Mouse (Mus musculus) monocyte, adult 59 days (primary cell): ENCODE results near the gene Zfp266. TPM values are rescaled to one million over a fixed set of nuclear protein-coding genes. Genes with fewer than 3 reads are reported as not detected.

Source experiments
- total RNA-seq, 2 experiments: library from RNA; stranded (reverse); gene quantifications; one replicate each; pipeline ENCODE4 v1.2.4; 2023

The Zfp266 gene
- 10 to 100 TPM; 18.4 to 19.3 TPM for total RNA-seq

DNA sequence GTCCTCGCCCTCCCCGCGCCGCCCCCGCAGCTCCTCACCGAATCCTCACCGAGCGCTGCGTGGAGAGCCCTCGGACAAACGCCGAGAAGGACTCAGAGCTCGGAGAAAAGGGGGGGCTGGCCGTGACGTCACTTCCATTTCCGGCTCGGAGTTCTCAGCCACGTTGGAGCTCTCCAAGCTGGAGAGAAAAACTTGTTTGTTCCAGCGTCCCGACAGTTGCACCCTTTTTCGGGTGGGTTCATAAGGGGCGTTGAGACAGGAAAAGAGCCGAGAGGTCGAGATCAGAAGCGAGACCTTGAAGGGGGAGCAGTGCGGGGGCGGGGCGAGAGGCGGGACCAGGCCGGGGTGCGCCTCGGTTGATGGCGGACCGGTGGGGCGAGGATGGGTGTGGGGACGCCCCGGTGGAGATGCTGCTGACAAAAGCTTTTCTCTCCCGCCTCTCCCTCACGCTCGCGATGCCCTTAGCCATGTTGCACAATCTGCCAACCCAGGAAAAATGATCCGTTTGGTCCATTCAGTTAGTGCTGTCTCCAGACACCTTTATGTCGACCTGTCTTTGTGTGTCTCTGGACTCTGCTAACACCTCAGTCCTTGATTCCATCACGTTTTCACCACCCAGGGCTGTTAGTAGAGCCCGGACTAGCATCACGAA lies at the start of gene Zfp266:
Gene Zfp266, minus strand, starts transcription at position 112 of the 652 bp plus-strand sequence.

DNA sequence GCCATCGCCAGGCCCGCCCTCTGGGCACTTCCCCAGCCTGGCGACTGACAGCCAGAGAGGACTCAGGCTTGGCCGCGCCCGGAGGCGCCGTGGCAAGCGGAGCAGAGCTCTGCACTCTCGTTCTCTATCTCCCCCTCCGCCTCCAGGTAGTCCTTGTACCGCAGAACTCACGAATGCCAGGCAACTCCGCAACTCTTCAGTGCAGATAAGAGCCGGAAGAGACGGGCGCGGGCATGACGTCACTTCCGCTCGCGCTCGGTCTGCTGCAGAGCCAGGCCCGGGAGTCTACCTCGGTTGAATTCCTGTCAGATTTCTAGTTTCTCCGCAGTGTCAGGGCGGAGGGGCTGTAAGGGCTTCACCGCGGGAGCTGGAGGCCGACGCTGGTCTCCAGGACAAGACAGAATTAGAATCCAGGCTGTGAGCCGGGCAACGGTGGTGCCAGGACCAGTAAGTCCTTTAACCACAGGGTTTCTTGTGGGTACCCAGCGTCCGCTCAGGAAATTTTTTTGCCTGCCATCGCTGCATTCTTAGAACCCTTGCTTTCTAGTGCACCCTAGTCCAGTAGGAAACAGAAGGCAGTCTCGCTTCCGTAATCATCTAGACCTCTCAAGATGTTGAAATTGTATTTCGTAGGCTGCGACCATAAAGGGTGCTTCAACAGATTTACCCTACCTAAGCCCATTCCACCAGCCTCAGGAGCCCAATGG lies 28.5 kb downstream of the Zfp266 start, which contains the start of gene Zfp426:
Gene Zfp426, minus strand, starts transcription at position 220 of the 707 bp plus-strand sequence.

DNA sequence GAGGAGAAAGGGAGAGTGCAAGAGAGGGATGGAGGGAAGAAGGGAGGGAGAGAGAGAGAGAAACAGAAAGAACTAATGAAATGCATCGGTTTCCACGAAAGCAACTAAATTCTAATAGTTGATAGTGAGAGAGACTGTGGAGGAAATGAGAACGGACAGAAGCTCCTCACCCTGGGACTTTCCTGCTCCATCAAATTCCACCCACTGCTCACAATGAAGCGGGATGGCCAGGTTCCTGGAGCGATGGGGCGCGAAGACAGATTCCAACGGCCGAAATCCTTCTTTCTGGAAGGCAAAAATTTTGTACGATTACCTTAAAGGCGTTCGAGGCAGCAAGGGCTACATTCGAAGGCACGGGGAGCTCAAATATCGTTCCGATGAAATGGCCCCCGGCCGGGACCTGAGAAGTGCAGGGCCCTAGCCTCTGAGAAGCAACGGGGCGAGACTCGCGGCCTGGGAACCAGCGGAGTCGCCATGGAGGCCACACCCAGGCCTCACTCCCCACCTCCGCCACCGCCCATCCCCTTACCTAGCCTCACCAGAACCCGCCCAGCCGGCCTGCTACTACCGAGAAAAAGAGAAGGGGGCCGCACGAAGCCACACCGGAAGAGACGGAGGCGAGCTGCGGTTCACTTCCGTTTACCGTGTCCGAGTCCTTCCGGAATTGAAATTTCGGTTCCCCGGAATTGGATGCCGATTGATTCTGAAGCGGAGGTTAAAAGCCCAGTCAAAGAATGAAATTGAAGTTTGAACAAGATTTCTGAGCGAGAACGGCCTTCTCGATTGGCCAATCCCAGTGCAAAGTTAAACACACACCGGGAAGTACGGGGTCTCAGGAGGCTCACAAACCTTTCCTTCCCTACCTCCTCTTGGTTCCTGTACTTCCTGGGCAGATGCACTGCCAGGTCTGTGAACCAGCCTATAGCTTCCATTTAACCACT lies 61.6 kb downstream of the Zfp266 start, which contains the start of gene Zfp26:
Gene Zfp26, minus strand, starts transcription at position 786 of the 941 bp plus-strand sequence.

Other genes starting within 250 kb of the Zfp266 start
- gene Olfr39, start 239.1 kb downstream of the Zfp266 start, total RNA-seq = not detected
- not detected for gene Olfr873, start 222.9 kb downstream of the Zfp266 start, total RNA-seq
- not detected for gene Olfr18, start 185.3 kb downstream of the Zfp266 start, total RNA-seq
- gene Zfp560, start 136.2 kb downstream of the Zfp266 start, total RNA-seq = 1 to 10 TPM; 2.7 to 3.4 TPM
- gene Zfp26, start 61.3 kb downstream of the Zfp266 start, total RNA-seq = 10 to 100 TPM; 21.7 to 23.2 TPM
- 10 to 100 TPM; 13.2 to 14.1 TPM for gene Zfp426, start 28.7 kb downstream of the Zfp266 start, total RNA-seq
- gene Zfp846, start 59.9 kb upstream of the Zfp266 start, total RNA-seq = 1 to 10 TPM; 5.2 to 8.2 TPM
- 100 to 1,000 TPM; 276 to 300 TPM for gene Ubl5, start 121.5 kb upstream of the Zfp266 start, total RNA-seq
- 10 to 100 TPM; 26.1 to 30.7 TPM for gene Fbxl12, start 123.3 kb upstream of the Zfp266 start, total RNA-seq
- gene Pin1, start 130.7 kb upstream of the Zfp266 start, total RNA-seq = 10 to 100 TPM in 1 of 2 experiments, 1 to 10 TPM in 1; 9.9 to 10.1 TPM
- gene Olfm2, start 224.9 kb upstream of the Zfp266 start, total RNA-seq = not detected